In genomic region chr17:13726832-13727355, GRCm38 (mm10) we compare ENCODE assay signal across 18 mouse cellular contexts. TPM values are rescaled to one million over a fixed set of nuclear protein-coding genes. Genes with fewer than 3 reads are reported as not detected.
"Had no signal": no experiment of that assay in that cellular context is flagged by ENCODE, and none has a peak within 500 bp of the region (broad histone marks: within the 10 kb centered on the region; RNA-seq: fewer than 3 reads in every experiment).

No protein-coding gene starts in this region.

- DNase-seq: gastrocnemius, adult 2 months; gastrocnemius, postnatal 10 days; gastrocnemius, postnatal 25 days; heart, adult 18-20 months; heart, postnatal 10 days; heart, postnatal 4 days; kidney, adult 18-20 months; kidney, adult 8-10 months; kidney, postnatal 10 days; kidney, postnatal 4 days; liver; liver, embryonic 13.5 days had no signal

- ATAC-seq: forebrain, embryonic 16.5 days; hindbrain, embryonic 16.5 days; inflammation-experienced regulatory T-cells, adult 6 months; intestine, embryonic 15.5 days; intestine, postnatal 0 days had no signal

RNA-seq across cellular contexts. Expression of gene Tcte2, which starts 34.7 kb away (rescaled TPM):
- total RNA-seq: granulocyte monocyte progenitor cell, adult 5-6 weeks had no signal
